Mouse (Mus musculus): Measurements from ENCODE around the gene Psg16. TPM values are rescaled to one million over a fixed set of nuclear protein-coding genes. Genes with fewer than 3 reads are reported as not detected.
"Not testable (repeated sequence)": the region's sequence is repeated elsewhere in the genome, so short reads cannot be mapped to it uniquely, and the experiment has no call there.

The Psg16 gene
- total RNA-seq, 2 experiments from 2014 or later = 0.10 TPM; not detected in 1

DNA sequence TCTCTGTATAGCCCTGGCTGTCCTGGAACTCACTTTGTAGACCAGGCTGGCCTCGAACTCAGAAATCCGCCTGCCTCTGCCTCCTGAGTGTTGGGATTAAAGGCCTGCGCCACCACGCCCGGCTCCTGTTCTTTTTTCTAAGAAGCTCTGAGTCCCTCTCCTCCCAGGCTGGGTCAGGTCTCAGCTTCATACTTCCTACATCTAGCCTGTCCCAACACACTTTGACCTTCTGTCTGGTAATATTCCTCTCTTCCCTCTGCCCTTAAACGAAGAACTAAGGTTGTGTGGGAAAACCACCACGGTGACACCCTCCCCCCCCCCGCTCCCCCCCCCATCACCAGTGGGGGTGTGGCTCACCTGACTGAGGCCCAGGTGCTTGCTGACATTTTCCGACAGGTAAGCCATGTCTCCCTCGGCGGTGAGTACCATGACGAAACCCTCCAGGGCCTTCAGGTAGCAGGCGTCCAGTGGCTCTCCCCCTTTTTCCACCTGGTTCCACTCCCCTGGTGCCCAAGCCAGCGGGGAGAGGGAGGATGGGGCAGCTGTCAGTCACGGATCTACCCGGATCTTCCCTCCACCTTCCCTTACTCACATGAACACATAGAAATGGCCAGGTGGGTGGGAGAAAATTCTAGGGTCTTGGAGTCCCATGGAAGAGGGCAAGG, 19.4 kb upstream of the Psg16 start:
- intact Hi-C loops (cut with DNase I) = no loop called here
- no peak for DNase-seq

DNA sequence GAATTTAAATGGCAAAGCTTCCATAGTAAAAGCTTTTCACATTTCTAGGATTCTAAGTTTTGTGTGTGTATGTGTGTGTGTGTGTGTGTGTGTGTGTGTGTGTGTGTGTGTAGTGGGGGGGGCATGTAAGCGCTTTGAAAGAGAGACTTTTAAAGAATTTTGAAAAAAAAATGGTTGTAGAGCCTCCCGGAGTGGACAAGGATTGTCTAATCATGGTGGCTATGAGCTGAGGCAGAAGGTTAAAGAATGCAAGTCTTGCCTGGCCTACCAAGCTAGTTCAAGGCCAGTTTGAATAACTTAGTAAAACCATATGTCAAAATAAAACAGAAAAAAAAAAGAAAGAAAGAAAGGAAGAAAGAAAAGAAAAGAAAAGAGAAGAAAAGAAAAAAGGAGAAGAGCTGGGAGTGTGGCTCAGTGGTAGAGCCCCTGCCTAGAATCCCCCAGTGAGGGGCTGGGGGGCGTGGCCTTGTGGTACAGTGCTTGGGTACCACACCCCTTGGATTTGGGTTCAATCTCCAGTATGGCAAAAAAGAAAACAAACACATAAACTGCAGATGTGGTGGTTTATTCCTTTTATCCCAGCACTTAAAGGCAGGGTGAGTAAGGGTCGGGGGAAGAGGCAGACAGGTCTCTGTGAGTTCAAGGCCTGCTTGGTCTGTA, 18.4 kb upstream of the Psg16 start:
- intact Hi-C loops (cut with DNase I) = no loop called here

GRCm38 (mm10) chr7:17056081-17056581, 17.7 kb upstream of the Psg16 start:
- intact Hi-C loops (cut with DNase I) = no loop called here
- peak; percentile 79 to 85 for DNase-seq

More for the DNA sequence above, 18.4 kb upstream of the Psg16 start:
- no peak for DNase-seq

DNA sequence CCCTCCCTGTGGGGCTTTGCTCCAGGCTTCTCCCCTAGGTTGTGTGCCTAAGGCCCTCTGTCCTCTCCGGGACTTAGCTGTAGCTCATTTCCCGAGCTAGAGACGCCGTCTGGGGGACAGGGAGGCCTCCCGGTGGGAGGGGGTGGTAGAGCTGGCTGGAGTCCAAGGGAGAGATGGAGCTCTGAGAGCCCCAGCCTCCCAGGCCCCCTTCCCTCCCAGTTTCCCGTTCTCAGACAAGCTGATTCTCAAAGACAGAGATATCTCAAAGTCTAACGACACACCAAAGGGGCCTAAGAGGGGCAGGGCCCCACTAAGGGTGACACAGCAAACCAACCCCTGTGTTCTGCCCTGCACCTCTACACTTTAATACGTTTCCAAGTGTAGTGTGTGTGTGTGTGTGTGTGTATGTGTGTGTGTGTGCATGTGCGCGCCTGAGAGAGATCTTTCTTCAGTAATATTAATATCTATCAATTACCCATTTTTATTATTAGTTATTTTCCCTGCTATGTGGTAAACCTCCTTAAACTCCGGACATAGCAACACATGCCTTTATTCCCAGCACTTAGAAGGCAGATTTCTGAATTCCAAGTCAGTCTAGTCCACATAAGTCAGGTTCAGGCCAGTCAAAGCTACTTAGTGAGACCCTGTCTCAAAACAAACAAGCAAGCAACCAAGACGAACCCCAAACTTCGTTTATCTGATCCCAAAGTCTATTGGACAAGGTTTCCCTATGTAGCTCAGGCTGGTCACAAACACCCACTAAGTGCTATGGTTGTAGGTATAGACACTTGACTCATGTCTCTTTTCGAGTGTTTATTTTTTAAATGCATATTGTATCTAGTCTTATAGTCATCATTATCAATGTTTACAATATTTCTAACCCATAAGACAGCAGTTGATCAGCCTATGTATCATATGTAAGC, 17.0 kb upstream of the Psg16 start:
- intact Hi-C loops (cut with DNase I) = no loop called here
- peak; percentile 38 to 42 for DNase-seq

DNA sequence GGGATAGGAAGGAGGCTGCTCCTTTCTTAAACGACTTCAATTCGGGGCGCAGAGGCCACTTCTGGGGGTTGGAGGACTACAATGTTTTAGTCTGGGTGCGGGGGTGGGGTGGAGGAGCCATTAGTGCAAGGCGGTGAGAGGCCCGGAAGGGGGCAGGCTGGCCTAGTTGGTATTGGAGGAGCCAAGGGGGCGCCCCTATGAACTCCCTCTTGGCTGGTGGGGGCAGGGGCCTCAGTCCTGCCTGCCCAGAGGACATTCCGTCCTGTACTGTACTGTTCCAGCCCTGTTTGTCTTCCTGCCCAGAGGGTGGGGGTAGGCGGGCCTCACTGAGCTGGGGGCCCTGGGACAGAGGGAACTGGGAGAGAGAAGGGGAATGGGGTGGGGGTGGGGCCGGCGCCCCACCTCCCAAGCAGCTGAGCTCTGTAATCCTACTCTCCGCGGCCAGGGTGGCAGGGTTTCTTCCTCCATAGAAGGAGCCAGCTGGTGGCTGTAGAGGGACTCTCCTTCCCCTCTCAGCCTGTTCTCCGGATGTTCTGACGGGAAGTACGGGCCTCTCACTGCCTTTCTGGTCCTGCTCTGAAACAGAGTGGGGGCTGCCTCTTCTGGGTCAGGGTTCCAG, 15.7 kb upstream of the Psg16 start:
- intact Hi-C loops (cut with DNase I) = no loop called here
- peak; percentile 85 to 92 for DNase-seq

DNA sequence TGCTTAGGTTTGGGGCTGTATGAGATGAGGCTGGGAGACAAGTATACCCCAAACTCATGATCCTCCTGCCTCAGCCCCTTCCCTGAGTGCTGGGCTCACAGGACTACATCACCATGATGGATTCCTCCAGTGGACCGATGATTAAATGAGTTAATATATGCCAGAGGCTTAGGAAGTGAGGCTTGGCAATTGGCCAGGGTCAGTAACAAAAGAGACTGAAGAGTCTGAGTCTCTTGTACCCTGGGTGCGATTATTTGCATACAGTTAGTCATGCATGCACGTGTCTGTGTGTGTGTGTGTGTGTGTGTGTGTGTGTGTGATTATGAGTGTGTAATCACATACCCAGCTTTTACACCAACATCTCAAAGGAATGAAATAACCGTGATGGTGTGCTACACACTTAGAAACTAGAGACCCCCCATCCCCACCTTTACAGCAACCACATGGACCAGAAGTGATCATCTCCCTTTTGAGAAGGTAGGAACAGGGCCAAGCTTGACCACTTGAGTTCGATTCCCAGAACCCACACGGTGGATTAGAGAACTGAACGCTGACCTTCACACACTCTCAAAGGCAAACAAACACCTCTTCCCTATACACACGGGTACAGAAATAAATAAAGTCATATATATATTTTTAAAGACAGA, 14.9 kb upstream of the Psg16 start:
- DNase-seq = peak; percentile 21 to 54

DNA sequence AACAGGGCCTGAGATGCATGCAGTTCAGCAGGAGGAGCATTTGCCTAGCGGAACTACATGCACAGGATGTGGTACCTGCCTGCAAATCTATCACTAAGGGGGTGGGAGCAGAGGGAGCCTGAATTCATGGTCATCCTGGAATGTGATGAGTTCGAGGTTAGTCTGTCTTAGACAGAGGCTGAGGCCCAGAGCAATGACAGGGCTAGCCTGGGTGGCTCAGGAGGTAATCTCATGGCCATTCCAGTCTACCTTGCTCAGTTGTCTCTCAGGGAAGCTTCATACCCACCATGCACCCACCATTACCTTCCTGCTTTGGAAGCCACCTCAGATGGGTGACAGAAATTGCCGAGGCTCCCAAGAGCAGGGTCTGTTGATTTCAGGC, 14.4 kb upstream of the Psg16 start:
- DNase-seq = no peak
- intact Hi-C loops (cut with DNase I) = no loop called here

More for the DNA sequence above, 14.9 kb upstream of the Psg16 start:
- intact Hi-C loops (cut with DNase I) = no loop called here

GRCm38 (mm10) chr7:17060031-17060781, 13.6 kb upstream of the Psg16 start:
- intact Hi-C loops (cut with DNase I) = loop anchor here (2.0 kb wide), 1 partner anchor 35 kb away; no protein-coding TSS in a partner anchor
- DNase-seq = peak; percentile 96 to 97

GRCm38 (mm10) chr7:17060782-17061605, 12.8 kb upstream of the Psg16 start:
- intact Hi-C loops (cut with DNase I) = loop anchor here (2.0 kb wide), 1 partner anchor 36 kb away; no protein-coding TSS in a partner anchor
- DNase-seq = peak; percentile 40 to 42

- DNase-seq = peak; percentile 52 to 53
- intact Hi-C loops (cut with DNase I) = no loop called here
Measured at GRCm38 (mm10) chr7:17062389-17062788, 11.5 kb upstream of the Psg16 start, which contains the start of gene Hif3a. TSS of gene Hif3a (minus strand) at chr7:17062427.

- intact Hi-C loops (cut with DNase I) = no loop called here
- no peak for DNase-seq
Measured at GRCm38 (mm10) chr7:17062845-17063244, 11.0 kb upstream of the Psg16 start.

- DNase-seq = no peak
- intact Hi-C loops (cut with DNase I) = loop anchor here (1.0 kb wide), 3 partner anchors 63 to 132 kb away; no protein-coding TSS in a partner anchor
Measured at GRCm38 (mm10) chr7:17065620-17066019, 8.2 kb upstream of the Psg16 start.

- DNase-seq = peak; percentile 87 to 93
- intact Hi-C loops (cut with DNase I) = loop anchor here (1.0 kb wide), 3 partner anchors 64 to 133 kb away; no protein-coding TSS in a partner anchor
Measured at GRCm38 (mm10) chr7:17066412-17066811, 7.4 kb upstream of the Psg16 start.

DNA sequence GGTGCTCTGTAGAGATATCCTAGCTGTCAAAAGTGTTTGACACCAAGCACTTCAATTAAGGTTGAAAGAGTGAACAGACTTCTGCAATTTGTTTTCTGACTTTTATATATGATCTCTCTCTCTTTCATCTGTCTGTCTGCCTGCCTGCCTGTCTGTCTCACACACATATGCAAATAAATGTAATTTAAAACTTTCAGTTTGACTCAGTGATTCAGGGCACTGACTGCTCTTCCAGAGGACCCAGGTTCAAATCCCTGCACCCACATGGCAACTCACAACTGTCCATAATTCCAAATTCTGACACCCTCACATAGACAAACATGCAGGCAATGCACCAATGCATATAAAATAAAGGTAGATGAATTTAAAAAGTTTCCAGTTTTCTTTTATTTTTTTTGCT, 6.8 kb upstream of the Psg16 start:
- DNase-seq = no peak

GRCm38 (mm10) chr7:17067651-17068050, 6.2 kb upstream of the Psg16 start:
- peak in 1 of 2 experiments; percentile 30 for DNase-seq

More for the DNA sequence above, 6.8 kb upstream of the Psg16 start:
- intact Hi-C loops (cut with DNase I) = loop anchor here (1.0 kb wide), 3 partner anchors 65 to 134 kb away; no protein-coding TSS in a partner anchor

DNA sequence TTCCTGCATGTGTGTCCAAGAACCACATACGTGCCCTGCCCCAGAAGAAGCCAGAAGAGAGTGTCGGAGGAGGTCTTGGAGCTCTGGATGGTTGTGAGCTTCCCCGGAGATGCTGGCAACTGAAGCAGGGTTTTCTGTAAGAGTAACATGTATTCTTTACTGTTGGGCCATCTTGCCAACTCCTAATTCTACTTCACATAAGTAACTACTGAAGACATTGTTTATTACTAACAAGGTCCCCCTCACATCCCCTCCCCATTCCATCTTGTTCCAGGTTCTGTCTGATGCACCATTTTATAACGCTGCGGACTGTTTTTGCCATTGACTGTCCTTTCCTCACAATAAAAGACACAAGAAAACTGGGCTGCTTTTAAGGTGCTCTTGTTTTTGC, 332 bp upstream of the Psg16 start:
- intact Hi-C loops (cut with DNase I) = loop anchor here (5.0 to 10.0 kb wide), 2 partner anchors 1321 to 1799 kb away; partner anchors contain the start of gene Pglyrp1
- no peak for DNase-seq

More at GRCm38 (mm10) chr7:17067651-17068050, 6.2 kb upstream of the Psg16 start:
- intact Hi-C loops (cut with DNase I) = not testable (repeated sequence)

- intact Hi-C loops (cut with DNase I) = loop anchor here (10.0 kb wide), 1 partner anchor 1318 kb away; no protein-coding TSS in a partner anchor
- DNase-seq = no peak
Measured at GRCm38 (mm10) chr7:17076542-17076941, 2.7 kb downstream of the Psg16 start.

Measured in heart, postnatal 10 days (tissue).